Mouse (Mus musculus): ENCODE results near the gene Gale. TPM values are rescaled to one million over a fixed set of nuclear protein-coding genes. Genes with fewer than 3 reads are reported as not detected.

The Gale gene
- 172 and 258 TPM in 2 replicates for polyA plus RNA-seq (2012; rRNA removed; ENCODE audit: low replicate concordance)

DNA sequence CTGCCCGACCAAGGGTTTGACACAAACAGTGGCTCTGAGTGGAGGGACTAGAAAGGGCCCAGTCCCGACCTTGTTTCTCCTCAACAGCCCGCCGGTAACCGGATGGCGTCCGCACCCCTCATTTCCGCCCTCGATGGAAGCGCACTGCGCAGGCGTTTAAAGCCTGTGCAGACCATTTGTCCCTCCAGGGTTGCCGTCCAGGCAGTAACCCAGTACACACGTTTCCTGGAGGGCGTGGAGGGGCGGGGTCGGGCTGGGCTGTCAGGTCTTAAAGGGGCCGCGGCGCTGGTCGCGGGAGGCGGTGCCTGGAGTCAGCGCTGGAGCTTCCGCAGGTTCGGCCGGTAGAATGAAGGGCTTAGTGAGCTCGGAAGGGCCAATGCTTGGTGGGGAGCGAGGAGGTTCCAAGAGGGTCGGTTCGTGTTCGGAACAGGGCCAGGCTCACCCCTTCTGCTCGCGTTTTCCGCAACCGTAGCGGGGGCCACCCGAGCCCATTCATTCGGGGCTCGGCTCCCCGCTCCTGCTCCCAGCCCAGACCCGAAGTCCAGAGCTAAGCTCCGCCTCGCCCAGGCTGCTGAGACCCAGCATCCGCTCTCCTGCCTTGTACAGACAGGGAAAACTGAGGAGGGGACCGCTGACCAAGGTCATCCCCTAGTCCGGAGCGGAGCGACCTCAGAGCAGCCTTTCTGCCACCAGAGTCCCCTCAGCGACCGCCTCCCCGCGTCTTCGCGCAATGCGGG is at the start of gene Gale:
Gene Gale (plus strand): TSS at position 271 of the 737 bp plus-strand sequence.

DNA sequence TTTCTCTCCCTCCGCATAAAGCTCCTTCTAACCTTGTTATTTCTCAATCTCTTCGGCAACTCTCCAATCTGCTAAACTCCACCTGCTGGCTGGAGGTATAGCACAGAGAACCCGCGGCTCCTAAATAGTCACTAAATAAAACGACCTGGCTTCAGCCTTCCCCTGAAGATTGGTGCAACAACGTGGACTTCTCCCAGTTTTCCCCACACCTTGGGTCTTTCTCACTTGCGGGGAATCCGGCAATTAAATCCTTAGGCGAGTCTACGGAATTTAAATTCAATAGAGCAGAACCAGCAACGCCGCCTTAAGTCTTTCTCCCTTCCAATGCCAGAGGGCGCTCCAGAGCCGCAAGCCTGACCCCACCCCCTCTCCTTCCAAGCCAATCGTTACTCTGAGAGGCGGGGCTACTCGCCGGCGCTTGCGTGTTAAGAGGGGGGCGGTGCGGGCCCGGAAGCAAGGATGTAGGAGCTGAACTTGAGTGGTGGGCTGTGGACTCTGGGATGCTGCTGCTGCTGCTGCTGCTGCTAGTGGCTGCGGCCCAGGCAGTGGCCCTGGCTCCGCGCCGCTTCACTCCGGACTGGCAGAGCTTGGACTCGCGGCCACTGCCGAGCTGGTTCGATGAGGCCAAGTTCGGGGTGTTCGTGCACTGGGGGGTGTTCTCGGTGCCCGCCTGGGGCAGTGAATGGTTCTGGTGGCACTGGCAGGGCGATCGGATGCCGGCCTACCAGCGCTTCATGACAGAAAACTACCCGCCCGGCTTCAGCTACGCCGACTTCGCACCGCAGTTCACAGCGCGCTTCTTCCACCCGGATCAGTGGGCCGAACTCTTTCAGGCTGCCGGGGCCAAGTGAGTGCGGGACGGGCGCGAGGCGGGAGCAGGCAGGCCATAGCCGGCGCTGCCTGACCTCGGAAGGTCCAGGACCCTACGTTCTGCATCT is 43.0 kb upstream of the Gale start, which contains the start of gene Fuca1:
Gene Fuca1 (plus strand): TSS at position 432 of the 938 bp plus-strand sequence.

DNA sequence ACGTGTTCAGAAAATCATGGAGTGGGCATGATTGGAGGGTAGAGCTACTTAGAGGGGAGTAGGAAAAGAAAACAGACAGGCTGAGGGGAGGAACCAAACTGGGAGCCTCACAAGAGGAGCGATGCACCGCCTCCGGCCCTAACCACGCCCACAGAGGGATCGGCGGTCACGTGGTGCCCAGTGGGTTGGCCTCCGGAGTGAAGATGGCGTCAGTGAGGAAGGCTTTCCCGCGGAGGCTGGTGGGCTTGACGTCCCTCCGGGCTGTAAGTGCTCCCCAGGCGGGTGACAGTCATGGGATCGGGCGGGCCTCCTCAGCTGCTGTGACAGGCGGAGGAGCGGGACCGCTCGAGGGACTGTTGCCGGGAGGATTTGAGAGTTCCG is 17.3 kb upstream of the Gale start, which contains the start of gene Hmgcl:
Gene Hmgcl (plus strand): TSS at position 171 of the 381 bp plus-strand sequence.

DNA sequence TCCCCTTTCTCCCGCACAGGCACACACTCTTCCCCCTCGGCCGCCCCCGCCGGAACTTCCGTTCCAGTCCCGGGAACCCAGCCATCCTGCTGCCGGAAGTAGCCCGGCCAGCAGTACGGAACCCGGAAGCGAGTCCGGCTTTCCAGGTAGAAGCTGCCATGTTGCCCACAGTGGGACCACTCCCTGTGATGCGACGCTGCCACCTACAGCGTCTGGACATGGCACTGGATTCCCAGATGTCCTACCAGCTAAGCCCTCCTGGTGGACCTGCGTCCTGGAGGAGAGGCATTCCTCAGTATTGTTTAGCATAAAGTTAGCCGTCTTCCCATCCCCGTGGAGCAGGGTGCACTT is 9.0 kb downstream of the Gale start, which contains the start of gene Lypla2:
Gene Lypla2 (minus strand): TSS at position 71 of the 351 bp plus-strand sequence.

DNA sequence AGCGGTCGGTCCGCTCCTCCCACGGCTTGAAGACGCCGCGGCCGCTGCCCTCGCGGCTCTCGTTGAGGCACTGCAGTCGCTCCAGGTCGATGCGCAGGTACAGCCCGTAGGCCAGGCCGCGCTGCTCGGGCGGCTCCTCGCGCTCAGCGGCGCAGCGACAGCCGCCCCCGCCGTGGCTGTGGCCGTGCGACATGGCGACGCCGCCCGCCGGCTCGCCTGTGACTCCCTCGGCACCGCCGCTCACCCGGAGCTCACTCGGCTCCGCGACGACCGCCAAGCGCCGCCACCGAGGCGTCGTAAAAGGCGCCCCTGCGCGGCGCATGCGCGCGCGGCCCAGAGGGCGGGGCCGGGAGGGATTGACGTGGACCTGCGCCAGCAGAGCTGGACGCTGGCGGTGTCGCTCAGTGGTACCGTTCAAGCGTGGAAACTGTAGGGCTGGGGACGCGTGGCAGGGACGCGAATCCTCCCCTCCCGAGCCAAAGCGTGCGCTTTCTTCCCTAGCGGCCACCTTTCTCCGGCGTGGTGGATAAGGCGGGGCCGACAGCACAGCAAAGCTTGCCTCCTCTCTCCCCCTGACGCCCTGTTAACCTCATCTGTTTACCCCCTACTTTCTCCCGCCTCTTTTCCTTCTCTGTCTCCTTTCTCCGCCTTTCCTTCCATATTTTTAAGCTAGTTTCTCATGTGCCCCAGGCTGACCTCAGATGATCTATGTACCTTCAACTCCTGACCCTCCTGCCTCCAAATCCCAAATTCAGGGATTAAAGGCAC is 23.6 kb downstream of the Gale start, which contains the start of gene Pithd1:
Gene Pithd1 (minus strand): TSS at position 322 of the 768 bp plus-strand sequence.

Other genes starting within 250 kb of the Gale start
- gene Il22ra1, start 235.6 kb upstream of the Gale start, polyA plus RNA-seq (2012; rRNA removed; ENCODE audit: low replicate concordance), result 46.3 and 67.2 TPM in 2 replicates
- 0.37 and 0.43 TPM in 2 replicates for gene Myom3, start 204.0 kb upstream of the Gale start, polyA plus RNA-seq (2012; rRNA removed; ENCODE audit: low replicate concordance)
- gene Srsf10, start 108.0 kb upstream of the Gale start, polyA plus RNA-seq (2012; rRNA removed; ENCODE audit: low replicate concordance), result 31.2 and 53.2 TPM in 2 replicates
- 3.4 and 3.8 TPM in 2 replicates for gene Pnrc2, start 89.9 kb upstream of the Gale start, polyA plus RNA-seq (2012; rRNA removed; ENCODE audit: low replicate concordance)
- 0.25 and 0.60 TPM in 2 replicates for gene Cnr2, start 68.3 kb upstream of the Gale start, polyA plus RNA-seq (2012; rRNA removed; ENCODE audit: low replicate concordance)
- gene Fuca1, start 43.0 kb upstream of the Gale start, polyA plus RNA-seq (2012; rRNA removed; ENCODE audit: low replicate concordance), result 68.8 and 70.6 TPM in 2 replicates
- 60.5 and 79.9 TPM in 2 replicates for gene Hmgcl, start 17.3 kb upstream of the Gale start, polyA plus RNA-seq (2012; rRNA removed; ENCODE audit: low replicate concordance)
- gene Lypla2, start 8.9 kb downstream of the Gale start, polyA plus RNA-seq (2012; rRNA removed; ENCODE audit: low replicate concordance), result 154 and 222 TPM in 2 replicates
- 28.5 and 60.6 TPM in 2 replicates for gene Pithd1, start 23.5 kb downstream of the Gale start, polyA plus RNA-seq (2012; rRNA removed; ENCODE audit: low replicate concordance)
- gene Eloa, start 58.0 kb downstream of the Gale start, polyA plus RNA-seq (2012; rRNA removed; ENCODE audit: low replicate concordance), result 2.6 and 3.3 TPM in 2 replicates
- gene Rpl11, start 89.7 kb downstream of the Gale start, polyA plus RNA-seq (2012; rRNA removed; ENCODE audit: low replicate concordance), result 112 and 150 TPM in 2 replicates
- 363 and 383 TPM in 2 replicates for gene Id3, start 179.8 kb downstream of the Gale start, polyA plus RNA-seq (2012; rRNA removed; ENCODE audit: low replicate concordance)
- 10.4 and 14.8 TPM in 2 replicates for gene E2f2, start 208.7 kb downstream of the Gale start, polyA plus RNA-seq (2012; rRNA removed; ENCODE audit: low replicate concordance)
- gene Asap3, start 242.6 kb downstream of the Gale start, polyA plus RNA-seq (2012; rRNA removed; ENCODE audit: low replicate concordance), result 1.8 and 1.9 TPM in 2 replicates

Measured in duodenum, adult 2 months (tissue).